ENCODE assay signal across 7 mouse cellular contexts in genomic region chr13:91462893-91463481, GRCm38 (mm10). TPM values are rescaled to one million over a fixed set of nuclear protein-coding genes. Genes with fewer than 3 reads are reported as not detected.
A peak's percentile ranks its signal among the peaks of the same experiment; 100 is the strongest.
DNase-seq lines count a peak whose midpoint lies in the region; ATAC-seq and TF ChIP-seq lines count a peak whose summit lies in the region.

No protein-coding gene starts in this region.

- peak overlapping the region; percentile 26 for H3K4me3 ChIP-seq in megakaryocyte, embryonic 14.5 days (replicated peaks)
- H3K4me3 ChIP-seq in embryonic facial prominence, embryonic 10.5 days: peak overlapping the region; percentile 98
- no peak overlapping the region for H3K4me3 ChIP-seq in kidney, adult 2 months (ENCODE audit: insufficient read depth, low read depth, low read length)
- H3K4me3 ChIP-seq in liver, embryonic 15.5 days (replicated peaks): no peak overlapping the region; the same call in none of the 2 replicates

- ATAC-seq in megakaryocyte, adult 5-6 weeks (ENCODE audit: poor library complexity, severe bottlenecking): no peak
- no peak for ATAC-seq in liver, embryonic 15.5 days (ENCODE audit: insufficient read depth)
- no peak for ATAC-seq in megakaryocyte progenitor cell, adult 5-6 weeks (replicated peaks; ENCODE audit: poor library complexity)

- H3K27me3 ChIP-seq in megakaryocyte, embryonic 14.5 days (replicated peaks): no peaks in the 10 kb centered on the region
- H3K27me3 ChIP-seq in embryonic facial prominence, embryonic 10.5 days (replicated peaks; ENCODE audit: low read depth, poor library complexity, severe bottlenecking): no peaks in the 10 kb centered on the region
- no peaks in the 10 kb centered on the region for H3K27me3 ChIP-seq in kidney, adult 2 months (replicated peaks; ENCODE audit: control insufficient read depth, insufficient read depth, low read length)
- no peaks in the 10 kb centered on the region for H3K27me3 ChIP-seq in liver, embryonic 15.5 days

- H3K9ac ChIP-seq in liver, embryonic 15.5 days: no peak overlapping the region

- no peak for TF ChIP-seq POLR2A in kidney, adult 2 months (IDR thresholded peaks at IDR 0.05; ENCODE audit: low read depth, low read length)

- no peak overlapping the region for H3K27ac ChIP-seq in embryonic facial prominence, embryonic 10.5 days (replicated peaks)
- no peak overlapping the region for H3K27ac ChIP-seq in kidney, adult 2 months (ENCODE audit: insufficient read depth, low read depth, low read length)
- peak overlapping the region; percentile 92 for H3K27ac ChIP-seq in liver, embryonic 15.5 days (replicated peaks)

- peaks cover 52% of the 10 kb centered on the region for H3K4me1 ChIP-seq in megakaryocyte, embryonic 14.5 days
- peaks cover 42% of the 10 kb centered on the region for H3K4me1 ChIP-seq in embryonic facial prominence, embryonic 10.5 days
- H3K4me1 ChIP-seq in kidney, adult 2 months (ENCODE audit: control insufficient read depth, insufficient read depth, low read length): peaks cover 9% of the 10 kb centered on the region
- H3K4me1 ChIP-seq in liver, embryonic 15.5 days (replicated peaks): peaks cover 58% of the 10 kb centered on the region

- peak overlapping the region; percentile 84 for H3K4me2 ChIP-seq in liver, embryonic 15.5 days

- H3K36me3 ChIP-seq in megakaryocyte, embryonic 14.5 days (replicated peaks; ENCODE audit: low read length): no peaks in the 10 kb centered on the region
- no peaks in the 10 kb centered on the region for H3K36me3 ChIP-seq in embryonic facial prominence, embryonic 10.5 days (replicated peaks)
- H3K36me3 ChIP-seq in kidney, adult 2 months (ENCODE audit: control insufficient read depth, insufficient read depth, low read length): no peaks in the 10 kb centered on the region
- no peaks in the 10 kb centered on the region for H3K36me3 ChIP-seq in liver, embryonic 15.5 days (replicated peaks)

- 36% methylated on average over 9 of the region's 9 CpGs for WGBS in embryonic facial prominence, embryonic 10.5 days
- WGBS in kidney, adult 2 months: 25% methylated on average over 9 of the region's 9 CpGs
- WGBS in liver, embryonic 15.5 days (ENCODE audit: insufficient replicate concordance): 17% methylated on average over 9 of the region's 9 CpGs

- no peaks in the 10 kb centered on the region for H3K9me3 ChIP-seq in megakaryocyte, embryonic 14.5 days
- H3K9me3 ChIP-seq in embryonic facial prominence, embryonic 10.5 days: no peaks in the 10 kb centered on the region
- H3K9me3 ChIP-seq in liver, embryonic 15.5 days (replicated peaks): no peaks in the 10 kb centered on the region

- TF ChIP-seq CTCF in kidney, adult 2 months (conservative IDR thresholded peaks at IDR 0.05; ENCODE audit: insufficient read depth, insufficient read length, low read depth, low read length): 0 out of 2 replicates have a peak, but pooled peaks have one; percentile 11

- no peak for DNase-seq in embryonic facial prominence, embryonic 10.5 days (ENCODE audit: low spot score)
- peak; percentile 60 for DNase-seq in kidney, adult 2 months
- peak; percentile 10 for DNase-seq in right cerebral cortex, postnatal 4 days

RNA-seq across cellular contexts. Expression of gene Ssbp2, which starts 2.9 kb away (rescaled TPM):
- polyA plus RNA-seq in megakaryocyte, embryonic 14.5 days (2012; ENCODE audit: insufficient read depth, low replicate concordance): 15.0 TPM in 2 replicates
- 44.8 and 48.9 TPM in 2 replicates for total RNA-seq in megakaryocyte, adult 5-6 weeks (2015)
- total RNA-seq in megakaryocyte, adult 5-6 weeks (2017): 30.6 and 34.8 TPM in 2 replicates
- 142 and 160 TPM in 2 replicates for polyA plus RNA-seq in embryonic facial prominence, embryonic 10.5 days (2016; fragmentation: Nextera tagmentation; extraction: Ambion mirVana)
- polyA plus RNA-seq in kidney, adult 2 months (2012; rRNA removed): 18.1 and 19.4 TPM in 2 replicates
- 44.2 and 45.8 TPM in 2 replicates for polyA plus RNA-seq in liver, embryonic 15.5 days (2015; fragmentation: Nextera tagmentation; extraction: Ambion mirVana)
- total RNA-seq in megakaryocyte progenitor cell, adult 5-6 weeks (2015): 49.8 and 60.5 TPM in 2 replicates
- 26.7 and 39.1 TPM in 2 replicates for total RNA-seq in megakaryocyte progenitor cell, adult 5-6 weeks (2017)

Comparison
In these comparisons a context has a peak if more than half of its experiments do, and no peak if none do; other contexts are left out.
1. H3K4me3 ChIP-seq: peak in megakaryocyte, embryonic 14.5 days (single experiment) and embryonic facial prominence, embryonic 10.5 days (single experiment); none in kidney, adult 2 months (single experiment) and liver, embryonic 15.5 days (single experiment).